In genomic region chr8:85372465-85372839, GRCm38 (mm10) we compare ENCODE assay signal across 22 mouse cellular contexts. TPM values are rescaled to one million over a fixed set of nuclear protein-coding genes. Genes with fewer than 3 reads are reported as not detected.
DNase-seq lines count a peak whose midpoint lies in the region; ATAC-seq and TF ChIP-seq lines count a peak whose summit lies in the region.
"Had no signal": no experiment of that assay in that cellular context is flagged by ENCODE, and none has a peak within 500 bp of the region (broad histone marks: within the 10 kb centered on the region; RNA-seq: fewer than 3 reads in every experiment).

No protein-coding gene starts in this region.

- 0 out of 2 replicates have a peak, but pooled peaks have one; percentile 27 for ATAC-seq in liver, embryonic 13.5 days (ENCODE audit: low read depth)
- ATAC-seq in liver, embryonic 12.5 days: no peak
- ATAC-seq in liver, postnatal 0 days: no peak
- ATAC-seq in forebrain, postnatal 0 days: no peak
- ATAC-seq: activated CD4-positive, CD25-positive, alpha-beta regulatory T cell, adult 4 months; forebrain, embryonic 13.5 days; forebrain, embryonic 15.5 days; Patski had no signal

- H3K36me3 ChIP-seq in liver, embryonic 13.5 days: peaks cover 27% of the 10 kb centered on the region
- peaks cover 9% of the 10 kb centered on the region; the same call in 1 of the 2 replicates for H3K36me3 ChIP-seq in liver, embryonic 12.5 days
- H3K36me3 ChIP-seq in liver, postnatal 0 days (replicated peaks; ENCODE audit: insufficient read depth, low read length): no peaks in the 10 kb centered on the region
- H3K36me3 ChIP-seq in forebrain, postnatal 0 days (ENCODE audit: insufficient read depth): no peaks in the 10 kb centered on the region
- H3K36me3 ChIP-seq: embryonic facial prominence, embryonic 10.5 days; embryonic facial prominence, embryonic 12.5 days; forebrain, embryonic 15.5 days had no signal

- peak overlapping the region; percentile 52; the same call in 1 of the 2 replicates for H3K27ac ChIP-seq in layer of hippocampus, adult 2 months
- no peak overlapping the region for H3K27ac ChIP-seq in liver, embryonic 13.5 days
- no peak overlapping the region for H3K27ac ChIP-seq in liver, embryonic 12.5 days
- H3K27ac ChIP-seq in liver, postnatal 0 days (ENCODE audit: low read depth): peak overlapping the region; percentile 11; the same call in 1 of the 2 replicates
- no peak overlapping the region for H3K27ac ChIP-seq in forebrain, postnatal 0 days (ENCODE audit: low read depth, low read length)
- H3K27ac ChIP-seq: embryonic facial prominence, embryonic 10.5 days; embryonic facial prominence, embryonic 12.5 days; forebrain, embryonic 13.5 days; forebrain, embryonic 15.5 days had no signal

- no peak overlapping the region for H3K4me3 ChIP-seq in layer of hippocampus, adult 2 months
- H3K4me3 ChIP-seq in liver, embryonic 13.5 days (replicated peaks): no peak overlapping the region
- no peak overlapping the region for H3K4me3 ChIP-seq in liver, embryonic 12.5 days
- H3K4me3 ChIP-seq in liver, postnatal 0 days (ENCODE audit: low read depth, low read length): no peak overlapping the region
- no peak overlapping the region for H3K4me3 ChIP-seq in forebrain, postnatal 0 days (ENCODE audit: low read depth, low read length)
- H3K4me3 ChIP-seq: embryonic facial prominence, embryonic 10.5 days; embryonic facial prominence, embryonic 12.5 days; forebrain, embryonic 13.5 days; forebrain, embryonic 15.5 days had no signal

- no peak for TF ChIP-seq CTCF in layer of hippocampus, adult 2 months (conservative IDR thresholded peaks at IDR 0.05)
- TF ChIP-seq CTCF in liver, postnatal 0 days (IDR thresholded peaks at IDR 0.05; ENCODE audit: low read depth): no peak
- no peak for TF ChIP-seq CTCF in forebrain, postnatal 0 days (IDR thresholded peaks at IDR 0.05; ENCODE audit: low read depth)

- H3K9ac ChIP-seq in liver, embryonic 13.5 days: no peak overlapping the region
- H3K9ac ChIP-seq in liver, embryonic 12.5 days: no peak overlapping the region
- H3K9ac ChIP-seq in liver, postnatal 0 days (replicated peaks): no peak overlapping the region
- H3K9ac ChIP-seq in forebrain, postnatal 0 days: no peak overlapping the region
- H3K9ac ChIP-seq: embryonic facial prominence, embryonic 12.5 days; forebrain, embryonic 13.5 days; forebrain, embryonic 15.5 days had no signal

- 57% methylated on average over 1 of the region's 1 CpGs for WGBS in liver, embryonic 13.5 days (ENCODE audit: insufficient replicate concordance)
- 40% methylated on average over 1 of the region's 1 CpGs for WGBS in liver, embryonic 12.5 days (ENCODE audit: insufficient replicate concordance)
- WGBS in liver, postnatal 0 days (ENCODE audit: insufficient replicate concordance): 57% methylated on average over 1 of the region's 1 CpGs
- WGBS in forebrain, postnatal 0 days: 97% methylated on average over 1 of the region's 1 CpGs

- H3K4me2 ChIP-seq in liver, embryonic 13.5 days: no peak overlapping the region
- H3K4me2 ChIP-seq in liver, embryonic 12.5 days: no peak overlapping the region
- no peak overlapping the region for H3K4me2 ChIP-seq in liver, postnatal 0 days (ENCODE audit: low read depth, low read length)
- H3K4me2 ChIP-seq in forebrain, postnatal 0 days (ENCODE audit: low read depth): no peak overlapping the region
- H3K4me2 ChIP-seq: embryonic facial prominence, embryonic 12.5 days; forebrain, embryonic 13.5 days; forebrain, embryonic 15.5 days had no signal

- peaks cover 57% of the 10 kb centered on the region for H3K4me1 ChIP-seq in liver, embryonic 13.5 days (replicated peaks)
- H3K4me1 ChIP-seq in liver, embryonic 12.5 days: peaks cover 60% of the 10 kb centered on the region
- peaks cover 15% of the 10 kb centered on the region for H3K4me1 ChIP-seq in liver, postnatal 0 days (ENCODE audit: insufficient read depth)
- no peaks in the 10 kb centered on the region for H3K4me1 ChIP-seq in forebrain, postnatal 0 days (ENCODE audit: insufficient read depth)
- H3K4me1 ChIP-seq: embryonic facial prominence, embryonic 10.5 days; forebrain, embryonic 13.5 days; forebrain, embryonic 15.5 days had no signal

- H3K9me3 ChIP-seq in liver, embryonic 13.5 days (replicated peaks): no peaks in the 10 kb centered on the region
- H3K9me3 ChIP-seq in liver, embryonic 12.5 days (replicated peaks): no peaks in the 10 kb centered on the region
- no peaks in the 10 kb centered on the region for H3K9me3 ChIP-seq in liver, postnatal 0 days (ENCODE audit: low read length)
- no peaks in the 10 kb centered on the region for H3K9me3 ChIP-seq in forebrain, postnatal 0 days (ENCODE audit: low read length)
- H3K9me3 ChIP-seq: embryonic facial prominence, embryonic 10.5 days; embryonic facial prominence, embryonic 12.5 days; forebrain, embryonic 13.5 days; forebrain, embryonic 15.5 days had no signal

- H3K27me3 ChIP-seq in liver, embryonic 13.5 days: no peaks in the 10 kb centered on the region
- H3K27me3 ChIP-seq in liver, embryonic 12.5 days (replicated peaks): no peaks in the 10 kb centered on the region
- no peaks in the 10 kb centered on the region for H3K27me3 ChIP-seq in liver, postnatal 0 days (ENCODE audit: insufficient read depth, low read length)
- H3K27me3 ChIP-seq in forebrain, postnatal 0 days (ENCODE audit: insufficient read depth, low read length): no peaks in the 10 kb centered on the region
- H3K27me3 ChIP-seq: embryonic facial prominence, embryonic 12.5 days; forebrain, embryonic 13.5 days; forebrain, embryonic 15.5 days; Patski had no signal

- DNase-seq in layer of hippocampus, adult 2 months (ENCODE audit: low spot score in 2 of 2): no peak
- DNase-seq in layer of hippocampus, adult 9-11 months: no peak
- no peak for DNase-seq in liver, embryonic 13.5 days
- no peak for DNase-seq in liver, postnatal 0 days
- DNase-seq in liver: no peak
- DNase-seq in forebrain, postnatal 0 days: no peak
- DNase-seq: adrenal gland, adult 8-10 months; adrenal gland, postnatal 14 days; adrenal gland, postnatal 36 days; cerebellum, adult 11-12 months; cerebellum, adult 2 months; cerebellum, adult 9-10 months; cerebellum, postnatal 10 days; cerebellum, postnatal 25 days had no signal

- no peak for TF ChIP-seq EP300 in liver, postnatal 0 days (IDR thresholded peaks at IDR 0.05; ENCODE audit: low read depth)

RNA-seq across cellular contexts. Expression of gene Mylk3, which starts 13.7 kb away (rescaled TPM):
- 1 to 10 TPM; 4.1 to 4.9 TPM for total RNA-seq in layer of hippocampus, adult 2 months (2021)
- 44.7 and 45.8 TPM in 2 replicates for polyA plus RNA-seq in liver, embryonic 13.5 days (2015; fragmentation: Nextera tagmentation; extraction: Ambion mirVana)
- 40.7 and 42.5 TPM in 2 replicates for polyA plus RNA-seq in liver, embryonic 12.5 days (2016; fragmentation: Nextera tagmentation; extraction: Ambion mirVana)
- 21.2 and 24.2 TPM in 2 replicates for polyA plus RNA-seq in liver, postnatal 0 days (2015; fragmentation: Nextera tagmentation; extraction: Ambion mirVana)
- total RNA-seq in forebrain, postnatal 0 days (2014; rRNA removed): 0.15 and 0.67 TPM in 2 replicates
- 0.21 and 0.29 TPM in 2 replicates for polyA plus RNA-seq in forebrain, postnatal 0 days (2015; fragmentation: Nextera tagmentation; extraction: Ambion mirVana)
- polyA plus RNA-seq: activated CD4-positive, CD25-positive, alpha-beta regulatory T cell, adult 4 months; C2C12; Patski had no signal

Comparison
In these comparisons a context has a peak if more than half of its experiments do, and no peak if none do; other contexts are left out.
1. H3K27ac ChIP-seq: peak in layer of hippocampus, adult 2 months (single experiment) and liver, postnatal 0 days (single experiment); none in liver, embryonic 13.5 days (single experiment), liver, embryonic 12.5 days (single experiment) and forebrain, postnatal 0 days (single experiment).
2. RNA of gene Mylk3, which starts 13.7 kb away (polyA plus RNA-seq): 44.7 to 45.8 TPM in liver, embryonic 13.5 days, 40.7 to 42.5 TPM in liver, embryonic 12.5 days and 21.2 to 24.2 TPM in liver, postnatal 0 days; 0.21 to 0.29 TPM in forebrain, postnatal 0 days; every median in the first group is over 10 times any median in the second.